Mouse (Mus musculus) kidney, postnatal 14 days (tissue): ENCODE measurements around the gene Cx3cr1.
"Not testable (repeated sequence)": the region's sequence is repeated elsewhere in the genome, so short reads cannot be mapped to it uniquely, and the experiment has no call there.

Experiments used
- DNase-seq: peaks from one replicate; pipeline ENCODE4 v3.0.0; 2022; ENCODE audit warnings: mixed read lengths

Gene Cx3cr1

DNA sequence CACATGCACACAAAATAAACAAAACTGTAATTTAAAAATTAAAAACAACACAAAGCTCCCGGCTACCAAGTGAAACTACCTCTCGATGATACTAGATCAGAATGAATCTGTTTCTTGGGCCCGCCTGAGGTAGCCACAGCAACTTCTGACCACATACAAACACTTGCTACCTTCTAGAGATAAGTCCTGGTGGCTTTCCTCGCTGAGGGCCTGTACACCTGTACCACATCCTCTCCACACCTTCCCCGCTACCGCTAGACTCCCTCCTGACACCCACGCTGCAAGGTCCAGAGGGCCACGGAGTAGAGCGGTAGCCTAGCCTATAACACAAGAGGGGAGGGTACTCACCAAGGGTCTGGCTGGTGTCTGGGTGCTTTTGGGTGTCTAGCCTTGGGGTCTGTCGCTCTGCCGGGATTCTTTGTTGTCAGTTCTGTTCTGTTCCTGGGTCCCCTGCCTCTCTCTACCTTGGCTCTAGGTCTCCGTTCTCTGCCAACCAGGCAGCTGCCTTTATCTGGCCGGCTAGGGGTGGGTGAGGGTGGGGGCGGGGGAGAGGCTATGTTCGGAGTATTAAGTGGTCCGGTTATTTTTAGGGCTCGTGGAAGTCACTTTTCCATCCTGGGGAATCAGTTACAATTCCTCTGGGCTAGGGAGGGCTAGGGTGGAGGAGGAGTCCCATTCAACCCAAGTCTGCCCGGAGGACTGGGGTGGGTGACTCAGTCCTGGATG is 46.4 kb downstream of the Cx3cr1 start, which contains the start of gene Xirp1:
Xirp1 (minus strand) TSS at position 513 of the 726 bp plus-strand sequence.
- DNase-seq = no peak

DNA sequence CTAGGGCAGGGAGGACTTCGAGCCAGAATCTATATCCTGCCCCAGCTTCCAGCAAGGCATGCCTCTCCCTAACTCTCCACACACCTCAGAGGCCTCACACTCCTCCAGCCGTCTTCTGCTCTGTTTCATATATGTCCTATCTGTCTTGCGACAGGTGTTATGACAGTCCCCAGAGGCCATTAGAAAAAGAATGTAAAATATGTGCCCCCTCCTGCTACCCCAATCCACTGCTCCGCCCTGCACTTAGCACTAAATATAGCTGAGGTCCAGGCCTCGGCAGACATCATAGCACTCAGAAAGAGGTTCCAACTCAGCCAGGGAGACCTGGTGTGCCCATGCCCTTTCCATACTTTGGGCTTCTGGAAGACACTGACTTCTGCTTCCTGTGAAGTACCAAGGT is 48.5 kb downstream of the Cx3cr1 start:
- DNase-seq = no peak

DNA sequence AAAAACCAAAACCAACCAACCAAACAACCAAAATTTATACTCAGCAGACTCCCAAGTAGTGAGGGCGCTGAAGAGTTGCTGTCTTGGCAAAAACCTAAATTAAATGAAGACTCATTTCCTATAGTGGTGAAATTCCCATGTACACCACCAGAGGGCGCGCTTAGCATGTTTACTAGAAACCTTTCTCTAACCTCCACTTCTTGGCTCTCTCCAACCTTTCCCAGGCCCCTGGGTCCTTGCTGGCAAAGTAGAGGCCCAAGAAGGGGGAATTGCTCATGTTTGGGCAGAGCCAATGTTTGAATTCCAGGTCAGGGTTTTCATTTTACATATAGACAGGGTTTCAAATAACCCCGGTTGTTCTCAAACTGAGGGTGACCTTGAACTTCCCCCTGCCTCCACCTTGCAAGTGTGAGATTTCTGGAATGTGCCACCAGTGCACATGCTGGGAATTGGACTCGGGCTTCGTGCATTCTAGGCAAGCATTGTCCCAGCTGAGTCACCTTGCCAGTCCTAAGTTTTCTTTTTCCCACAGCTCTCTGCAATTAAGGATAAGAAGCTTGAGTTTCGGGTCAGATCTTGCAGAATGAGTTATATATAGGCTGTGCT is 49.3 kb downstream of the Cx3cr1 start:
- peak; percentile 74 for DNase-seq

DNA sequence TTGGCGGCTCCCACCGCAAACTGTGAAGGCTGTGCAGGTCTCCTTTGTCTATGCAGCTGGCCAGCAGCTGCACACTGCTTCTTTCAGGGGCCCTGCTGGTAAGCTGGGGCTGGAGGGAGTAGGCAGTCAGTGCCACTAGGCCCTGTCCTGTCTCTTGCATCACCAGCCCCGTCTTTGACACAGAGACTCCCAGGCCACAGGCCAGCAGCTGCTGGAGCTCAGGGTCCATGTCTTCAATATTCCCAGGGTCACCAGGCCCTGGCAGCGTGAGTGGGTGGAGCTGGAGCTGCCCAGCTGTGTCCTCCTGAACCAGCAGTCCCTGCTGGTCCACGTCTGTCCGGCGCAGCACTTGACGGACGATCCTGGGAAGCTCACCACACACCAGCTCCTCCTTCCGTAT is 52.7 kb downstream of the Cx3cr1 start:
- DNase-seq = peak; percentile 25

DNA sequence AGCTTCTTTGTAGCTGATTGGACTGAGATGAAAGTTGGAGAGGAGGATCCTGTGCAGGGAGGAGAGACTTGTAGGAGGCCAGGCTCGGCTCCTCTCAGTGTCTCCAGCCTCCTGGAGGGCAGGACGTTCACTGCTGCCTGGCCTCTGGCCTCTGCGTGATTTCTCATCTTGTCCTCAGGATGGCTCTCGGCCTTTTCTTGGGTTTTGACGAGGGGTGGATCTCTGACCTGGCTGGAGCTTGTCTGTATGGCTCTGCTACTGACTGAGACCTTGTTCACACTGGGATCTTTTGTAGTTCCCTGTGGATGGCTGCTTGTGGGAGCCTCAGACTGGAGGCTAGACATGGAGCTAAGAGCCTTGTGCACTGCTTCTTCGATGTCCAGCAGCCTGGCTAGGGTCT is 54.9 kb downstream of the Cx3cr1 start:
- DNase-seq = no peak

DNA sequence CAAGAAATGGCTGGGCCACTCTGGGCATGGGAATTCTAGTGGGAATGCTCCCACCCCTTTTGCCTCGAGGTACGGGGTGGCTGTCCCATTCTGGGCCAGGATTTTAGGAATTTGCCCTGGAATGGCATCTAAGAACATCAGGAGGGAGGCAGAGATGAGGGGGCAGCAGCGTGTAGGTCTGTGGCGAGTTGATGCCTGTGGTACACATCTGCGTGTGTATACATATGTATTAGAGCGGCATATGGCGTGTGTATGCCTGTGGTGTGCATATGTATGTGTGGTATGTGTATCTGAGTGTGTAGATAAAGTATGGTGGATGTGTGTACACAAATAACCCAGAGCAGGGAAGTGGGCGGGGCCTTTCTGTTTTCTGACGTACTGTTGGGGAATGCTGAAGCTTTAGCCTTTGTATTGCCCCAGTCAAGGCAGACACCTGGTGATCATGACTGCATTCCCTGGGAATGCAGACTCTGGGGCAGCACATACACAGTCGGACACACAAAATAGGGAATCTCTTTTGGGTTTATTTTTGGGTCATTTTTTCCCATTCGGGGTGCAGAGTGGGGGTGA is 56.3 kb downstream of the Cx3cr1 start:
- DNase-seq = no peak

DNA sequence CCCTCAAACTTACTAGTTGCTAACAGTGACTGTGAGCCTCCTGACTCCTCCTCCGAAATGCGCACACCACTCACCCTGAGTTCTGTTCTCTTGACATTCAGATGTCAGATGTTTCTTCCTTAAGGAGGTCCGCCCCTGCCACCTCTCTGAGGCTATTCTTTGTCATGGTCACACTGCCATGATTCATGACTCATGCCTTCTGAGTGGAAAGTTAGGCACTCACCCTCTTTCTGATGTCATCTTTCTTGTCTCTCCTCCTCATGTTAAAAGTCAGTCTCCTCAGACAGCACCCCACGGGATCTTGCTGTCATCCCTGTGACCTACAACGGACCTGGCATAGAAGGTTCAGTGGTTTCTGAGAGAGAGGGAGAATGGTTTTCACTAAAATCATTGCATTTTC is 56.9 kb downstream of the Cx3cr1 start:
- no peak for DNase-seq

DNA sequence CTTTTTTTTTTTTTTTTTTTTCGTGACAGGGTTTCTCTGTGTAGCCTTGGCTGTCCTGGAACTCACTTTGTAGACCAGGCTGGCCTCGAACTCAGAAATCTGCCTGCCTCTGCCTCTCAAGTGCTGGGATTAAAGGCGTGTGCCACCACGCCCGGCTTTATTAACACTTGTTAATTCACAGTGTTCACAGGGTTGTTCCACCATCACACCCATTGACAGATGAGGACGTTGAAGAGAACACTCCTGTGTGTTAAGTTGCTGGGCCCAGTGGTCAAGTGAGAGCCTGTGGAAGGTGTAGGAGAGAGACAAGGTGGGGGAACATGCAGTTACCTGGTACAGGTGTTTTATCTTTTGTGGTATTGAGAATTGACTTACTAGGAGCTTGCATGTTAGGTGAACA is 57.5 kb downstream of the Cx3cr1 start:
- DNase-seq = not testable (repeated sequence)

DNA sequence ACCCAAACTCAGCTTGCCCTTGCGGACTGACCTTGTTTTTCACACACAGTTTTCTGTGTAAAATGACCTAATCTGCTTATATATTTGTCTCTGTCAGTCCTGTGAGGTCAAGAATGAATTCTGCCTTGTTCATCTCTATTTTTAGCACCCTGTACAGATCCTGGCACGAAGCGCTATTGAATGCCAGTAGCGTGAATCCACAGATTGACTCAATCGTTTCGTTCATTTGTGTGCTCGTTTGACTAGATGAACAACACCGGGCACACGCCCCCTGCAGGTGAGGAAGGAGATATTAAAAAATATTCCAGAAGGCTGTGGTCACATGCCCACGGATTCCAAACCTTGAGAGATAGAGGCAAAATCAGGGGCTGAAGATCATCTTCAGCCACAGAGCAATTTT is 58.1 kb downstream of the Cx3cr1 start:
- peak; percentile 81 for DNase-seq

DNA sequence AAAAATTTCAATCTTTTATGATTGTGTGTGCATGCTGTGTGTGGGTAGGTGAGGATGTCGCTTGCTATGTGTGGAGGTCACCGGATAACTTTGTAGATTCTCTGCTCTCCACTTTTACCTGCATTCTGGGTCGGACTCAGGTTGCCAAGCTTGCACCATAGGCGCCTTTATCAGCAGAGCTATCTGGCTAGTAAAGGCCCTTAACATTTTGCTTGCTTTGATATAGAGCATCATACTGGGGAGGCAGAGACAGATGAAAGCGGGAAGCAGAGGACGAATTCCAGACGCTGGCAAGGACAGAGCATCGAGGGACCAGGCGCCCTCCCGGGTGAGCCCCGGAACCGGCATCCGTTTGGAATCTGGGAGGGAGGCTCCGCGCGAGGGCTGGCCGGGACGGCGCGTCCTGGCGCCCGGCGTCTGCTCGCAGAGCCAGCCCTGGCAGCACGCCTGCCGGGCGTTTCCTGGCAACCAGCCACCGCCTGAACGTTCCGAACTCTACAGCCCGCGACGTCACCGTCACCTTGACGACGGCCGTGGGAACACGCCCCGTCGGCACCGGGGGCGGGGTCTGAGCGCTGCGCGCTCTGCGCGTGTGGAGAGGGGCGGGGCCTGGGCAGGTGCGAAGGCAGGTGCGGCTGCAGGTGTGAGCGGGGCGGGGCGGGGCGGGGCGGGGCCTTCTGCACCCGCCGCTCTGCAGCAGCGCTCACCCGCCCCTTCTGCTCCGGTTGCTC is 58.7 kb downstream of the Cx3cr1 start:
- DNase-seq = peak; percentile 99

DNA sequence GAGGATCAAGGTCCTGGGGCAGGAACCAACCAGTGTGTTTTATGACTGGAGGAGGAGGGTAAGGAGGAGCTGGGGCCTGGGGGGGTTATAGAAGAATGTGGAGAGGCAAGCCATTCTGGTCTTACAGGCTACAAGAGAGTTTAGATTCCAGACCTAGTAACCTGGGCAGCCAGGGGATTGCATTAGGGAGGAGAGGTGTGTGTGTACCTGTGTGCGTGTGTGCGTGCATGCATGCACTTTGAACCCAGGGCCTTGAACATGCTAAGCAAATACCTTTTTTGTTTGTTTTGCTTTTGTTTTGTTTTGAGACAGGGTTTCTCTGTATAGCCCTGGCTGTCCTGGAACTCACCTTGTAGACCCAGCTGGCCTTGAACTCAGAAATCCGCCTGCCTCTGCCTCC is 59.8 kb downstream of the Cx3cr1 start:
- DNase-seq = no peak

DNA sequence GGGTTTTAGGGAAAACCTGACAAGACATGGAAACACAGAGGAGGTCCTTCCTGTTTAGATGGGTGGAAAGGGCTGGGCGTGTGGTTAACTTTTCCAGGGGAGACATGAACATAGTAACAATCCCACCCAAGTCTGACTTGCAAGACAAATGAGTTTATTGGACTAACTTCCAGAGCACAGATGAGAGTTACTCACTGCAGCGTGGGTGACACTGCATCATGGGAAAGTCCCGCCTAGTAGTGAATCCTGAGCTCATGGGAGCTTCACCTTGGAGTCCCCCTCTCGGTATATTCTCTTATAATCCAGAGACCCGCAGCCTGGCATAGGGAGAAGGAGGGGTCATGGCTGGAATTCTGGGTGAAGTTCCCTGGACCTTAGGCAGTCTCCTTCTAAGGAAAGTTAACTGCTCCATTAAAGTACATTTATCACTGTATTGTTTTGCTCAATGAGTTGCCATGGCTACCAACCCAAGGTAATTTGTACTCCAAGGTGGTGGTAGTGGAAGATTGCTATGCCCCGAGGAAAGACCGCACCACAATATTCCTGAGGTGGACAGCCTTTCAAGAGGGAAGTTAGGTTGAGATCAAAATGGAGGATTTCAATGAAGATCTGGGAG is 60.3 kb downstream of the Cx3cr1 start:
- DNase-seq = no peak

DNA sequence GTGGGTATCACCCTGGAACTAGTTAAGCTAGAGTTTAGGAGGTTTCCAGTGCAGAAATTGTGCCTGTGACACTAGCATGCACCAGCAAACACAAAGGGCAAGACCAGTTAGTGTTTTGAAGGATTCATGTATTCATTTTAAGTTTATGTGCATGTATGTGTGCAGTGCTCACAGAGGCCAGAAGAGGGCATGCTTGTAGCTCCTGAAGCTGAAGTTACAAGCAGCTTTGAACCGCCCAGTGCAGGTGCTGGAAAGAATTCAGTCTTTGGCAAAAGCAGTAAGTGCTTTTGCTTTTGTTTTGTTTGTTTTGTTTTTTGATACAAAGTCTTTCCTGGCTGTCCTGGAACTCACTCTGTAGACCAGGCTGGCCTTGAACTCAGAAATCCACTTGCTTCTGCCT is 61.8 kb downstream of the Cx3cr1 start:
- DNase-seq = no peak

DNA sequence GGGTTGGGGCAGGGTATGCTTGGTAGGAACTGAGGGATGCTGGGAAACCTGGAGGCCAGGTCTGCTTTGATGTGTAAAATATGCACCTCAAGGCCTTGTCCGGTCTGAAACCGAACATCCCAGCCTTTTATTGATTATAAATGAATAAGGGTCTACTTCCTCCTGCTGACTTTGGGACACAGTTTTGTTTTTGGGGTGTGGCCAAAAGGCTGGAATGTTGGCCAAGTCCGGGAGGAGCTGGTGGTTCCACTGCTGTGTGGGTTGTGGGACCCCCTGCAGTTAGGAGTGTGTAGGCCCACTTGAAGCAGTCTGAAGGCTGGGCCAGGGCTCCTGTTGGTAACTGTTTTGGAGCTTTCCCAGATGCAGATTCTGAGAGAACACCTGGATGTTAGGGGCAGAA is 63.7 kb downstream of the Cx3cr1 start:
- DNase-seq = no peak

DNA sequence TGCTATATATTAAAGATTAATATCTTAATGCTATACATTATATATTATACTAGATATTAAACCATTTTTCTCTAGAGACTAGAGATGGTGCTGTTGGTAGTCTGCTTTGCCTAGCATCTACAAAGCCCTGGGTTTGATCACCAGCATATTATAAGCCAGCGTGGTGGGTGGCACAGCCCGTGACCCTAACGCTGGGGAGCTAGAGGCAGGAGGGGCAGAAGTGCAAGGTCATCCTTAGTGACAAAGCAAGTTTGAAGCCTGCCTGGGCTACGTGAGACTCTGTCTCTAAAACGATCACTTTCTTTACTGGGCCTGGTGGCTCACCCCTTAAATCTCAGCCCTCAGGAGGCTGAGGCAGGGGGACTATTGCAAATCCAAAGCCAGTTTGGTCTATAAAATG is 66.8 kb downstream of the Cx3cr1 start:
- no peak for DNase-seq

DNA sequence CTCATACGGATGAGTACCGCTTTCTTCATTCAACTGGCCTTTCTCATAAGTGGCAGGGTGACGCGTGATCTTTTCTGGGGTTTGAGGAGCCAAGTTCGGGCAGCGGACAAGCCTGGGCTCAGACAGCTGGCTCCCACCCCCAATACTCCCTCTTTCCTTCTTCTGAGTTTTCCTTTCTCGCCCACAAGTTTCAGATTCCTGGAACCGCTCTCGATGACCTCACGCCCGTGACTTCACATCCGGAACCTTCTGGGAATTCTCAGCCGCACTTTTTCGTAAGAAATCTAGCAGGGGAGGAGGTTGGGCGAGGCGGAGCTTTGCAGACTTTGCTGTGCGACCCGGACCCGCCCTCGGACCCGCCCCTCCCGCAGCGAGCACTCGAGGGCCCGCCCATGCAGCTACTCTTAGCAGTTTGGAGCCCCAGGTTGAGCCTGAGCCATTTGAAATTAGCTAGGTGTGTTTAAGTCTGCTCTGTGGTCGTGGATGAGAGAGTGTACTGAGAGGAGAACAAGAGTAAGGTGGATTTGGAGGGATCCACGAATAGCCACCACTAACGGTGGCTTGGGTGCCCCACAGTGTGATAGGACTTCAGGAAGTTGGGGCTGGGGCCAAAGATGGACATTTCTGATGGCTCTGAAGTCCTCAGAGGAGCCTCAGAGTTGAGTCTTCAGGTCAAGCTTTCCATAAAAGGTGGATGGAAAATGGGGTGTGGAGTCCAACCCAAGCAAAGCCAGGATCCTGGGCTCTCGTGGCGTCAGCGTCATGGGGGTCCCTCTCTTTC is 67.5 kb downstream of the Cx3cr1 start:
- DNase-seq = peak; percentile 95

DNA sequence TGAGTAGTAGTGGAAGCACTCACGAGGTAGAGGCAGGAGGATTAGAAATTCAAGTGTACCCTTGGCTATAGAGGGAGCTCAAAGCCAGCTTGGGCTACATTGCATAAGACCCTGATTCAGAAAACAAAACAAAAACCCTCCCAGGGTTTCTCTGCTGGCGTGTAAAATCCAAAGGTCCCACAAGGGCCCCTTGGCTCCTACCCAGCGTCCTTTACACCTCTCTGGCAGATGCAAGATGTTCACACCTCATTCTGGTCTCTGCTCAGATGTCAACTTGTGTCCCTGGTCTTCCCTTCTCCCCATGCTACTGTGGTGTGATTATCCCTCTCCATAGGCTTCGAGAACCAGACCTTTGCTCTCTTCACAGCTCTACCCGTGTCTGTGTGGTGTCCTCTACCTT is 68.9 kb downstream of the Cx3cr1 start:
- peak; percentile 48 for DNase-seq

DNA sequence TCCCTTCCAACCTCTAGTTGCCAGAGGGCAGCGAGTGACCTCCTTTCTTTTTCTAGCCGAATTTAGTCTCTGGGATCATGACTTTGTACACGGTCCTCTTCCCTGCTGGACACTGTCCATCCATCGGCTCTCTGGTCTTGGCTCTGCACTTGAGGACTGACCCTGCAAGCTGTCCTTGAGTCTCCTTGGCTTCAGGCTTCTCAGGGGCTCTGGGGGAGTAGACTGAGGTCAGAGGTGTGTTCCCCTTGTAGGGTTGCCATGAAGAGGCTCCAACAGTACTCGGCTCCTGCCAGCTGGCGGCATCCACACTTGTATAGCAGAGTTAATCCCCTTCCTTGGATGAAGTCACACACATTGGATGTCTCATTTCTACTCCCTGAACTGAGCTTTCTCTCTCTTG is 70.0 kb downstream of the Cx3cr1 start:
- no peak for DNase-seq

DNA sequence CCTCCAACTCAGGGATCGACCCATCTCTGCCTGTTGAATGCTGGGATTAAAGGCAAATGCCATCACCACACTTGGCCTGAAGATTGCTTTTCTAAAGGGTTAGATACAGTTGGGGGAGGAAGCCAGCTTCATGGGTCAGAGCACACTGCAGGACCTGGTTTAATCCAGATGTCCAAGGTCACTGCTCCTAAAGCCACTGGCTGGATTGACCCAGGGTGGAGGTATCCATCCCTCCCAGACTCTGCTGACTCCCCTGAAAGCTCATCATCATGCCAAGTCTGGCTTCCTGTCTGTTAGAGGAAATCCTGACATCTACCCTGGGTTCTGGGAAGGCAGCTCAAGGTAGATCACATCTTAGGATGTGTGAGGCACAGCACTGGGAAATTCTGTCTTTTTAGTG is 70.9 kb downstream of the Cx3cr1 start:
- no peak for DNase-seq

DNA sequence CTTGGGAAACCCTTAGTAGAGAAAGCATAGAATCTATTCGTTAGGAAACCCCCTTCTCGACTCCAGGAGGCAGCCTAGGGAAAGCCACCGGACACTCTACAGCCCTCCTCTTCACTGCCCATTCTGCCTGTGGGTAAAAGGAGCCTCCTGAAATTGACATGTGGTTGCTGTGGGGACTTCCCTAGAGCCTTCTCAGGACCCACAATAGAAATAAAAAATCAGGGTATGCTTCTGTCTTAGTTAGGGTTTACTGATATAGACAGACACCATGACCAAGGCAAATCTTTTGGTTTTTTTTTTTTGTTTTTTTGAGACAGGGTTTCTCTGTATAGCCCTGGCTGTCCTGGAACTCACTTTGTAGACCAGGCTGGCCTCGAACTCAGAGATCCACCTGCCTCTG is 73.6 kb downstream of the Cx3cr1 start:
- no peak for DNase-seq

DNA sequence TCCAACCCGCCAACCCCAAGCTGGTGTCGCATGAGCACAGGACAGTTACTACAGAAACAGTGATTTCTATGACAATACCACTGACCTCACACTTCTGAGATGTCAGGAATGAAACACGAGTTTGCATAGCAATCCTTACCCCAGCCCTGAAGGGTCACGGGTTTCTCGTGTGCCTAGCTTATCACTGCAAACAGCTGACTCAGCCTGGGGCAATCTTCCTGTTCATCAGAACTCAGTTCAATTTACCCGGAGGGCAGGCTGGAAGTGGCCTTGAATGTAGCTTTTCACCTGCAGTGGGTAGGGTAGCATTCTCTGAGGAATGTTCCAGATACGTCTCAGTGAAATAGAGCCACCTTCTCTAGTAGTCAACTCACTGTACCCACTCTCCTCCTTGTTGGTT is 75.5 kb downstream of the Cx3cr1 start:
- no peak for DNase-seq

DNA sequence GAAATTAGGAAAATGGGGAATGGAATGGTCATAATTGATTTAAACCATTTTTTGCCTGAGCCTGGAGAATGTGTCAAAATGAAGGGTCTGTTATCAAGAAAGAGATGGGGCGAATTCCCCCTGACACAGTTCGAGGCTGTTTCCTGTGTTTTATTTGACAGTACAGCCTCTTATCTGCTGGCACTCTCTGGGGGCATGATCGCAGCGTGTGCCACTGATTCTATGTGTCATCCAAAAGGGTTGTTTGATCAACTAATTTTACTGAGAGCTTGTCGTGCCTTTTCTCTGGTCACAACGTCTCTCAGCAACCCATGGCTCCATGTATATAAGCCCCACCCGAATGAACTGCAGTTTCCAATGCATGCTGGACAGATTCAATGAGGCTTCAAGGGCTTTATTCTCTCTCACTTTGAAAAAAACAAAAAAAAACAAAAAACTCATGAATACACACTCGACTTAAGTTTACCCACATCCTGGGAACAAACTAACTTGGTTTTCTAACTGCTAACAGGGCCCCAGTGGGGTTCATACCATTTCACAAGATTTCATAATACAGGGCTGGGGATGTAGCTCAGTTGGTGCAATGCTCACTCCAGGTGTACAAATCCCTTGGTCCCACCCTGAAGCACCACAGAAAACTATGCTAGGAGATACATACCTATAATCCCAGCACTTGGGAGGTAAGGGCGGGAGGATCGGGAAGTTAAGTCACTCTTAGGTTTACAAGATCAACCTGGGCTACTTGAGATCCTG is 76.4 kb downstream of the Cx3cr1 start:
- no peak for DNase-seq
